Mouse (Mus musculus) naive thymus-derived CD4-positive, alpha-beta T cell, adult 2 months (primary cell): ENCODE results near the gene Tnfrsf13c.

Experiments
- DNase-seq: peaks from one replicate; pipeline ENCODE4 v3.0.0-alpha.2; 2011; ENCODE audit warnings: low read depth

Gene Tnfrsf13c

DNA sequence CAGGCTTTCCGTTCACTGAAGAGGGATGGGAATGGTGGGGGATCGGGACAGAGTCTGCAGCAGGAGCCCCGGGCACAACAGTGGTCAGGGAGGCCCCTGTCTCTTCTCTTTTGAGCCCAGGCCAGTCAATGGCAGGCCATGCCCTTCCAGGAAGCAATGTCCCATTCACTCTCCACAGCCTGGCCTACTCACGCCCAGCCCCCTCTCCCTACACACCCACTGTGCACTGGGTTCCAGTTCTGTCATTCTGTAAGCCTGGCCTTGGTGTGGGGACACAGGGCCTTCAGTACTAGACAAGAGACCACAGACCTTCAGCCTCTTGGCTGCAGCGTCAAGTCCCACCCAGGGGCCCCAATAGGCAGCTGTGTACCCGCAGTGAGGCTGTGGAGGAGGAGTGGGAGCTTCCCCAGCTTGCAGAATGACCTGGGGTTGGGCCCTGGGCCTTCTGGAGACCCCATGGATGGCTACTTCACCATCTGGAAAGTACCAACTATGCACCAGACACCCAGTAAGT is 6.0 kb upstream of the Tnfrsf13c start:
- DNase-seq: no peak

DNA sequence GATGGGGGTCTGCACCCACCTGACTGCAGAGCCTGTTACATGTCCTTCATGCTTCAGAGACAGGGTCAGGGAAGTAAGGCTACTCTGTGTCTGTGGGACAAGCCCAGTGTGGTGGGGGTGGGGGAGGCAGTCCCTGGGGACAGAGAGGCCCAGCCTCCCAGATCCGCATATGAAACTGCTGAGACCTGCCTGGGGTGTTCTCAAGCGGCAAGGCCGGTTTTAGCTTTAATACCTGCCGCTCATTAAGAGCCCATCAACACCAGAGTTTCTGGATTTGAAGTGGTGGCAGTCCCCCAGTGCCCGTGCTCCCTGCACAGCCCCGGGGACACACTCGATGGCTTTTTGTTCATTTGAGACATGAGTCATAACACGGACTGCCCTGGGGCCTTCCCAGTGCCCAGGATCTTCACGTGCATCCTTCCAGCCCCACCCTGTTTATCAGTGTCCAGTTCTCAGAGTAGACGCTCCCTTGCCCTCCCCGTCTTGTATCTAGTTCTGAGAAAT is 5.4 kb upstream of the Tnfrsf13c start:
- no peak for DNase-seq

GRCm38 (mm10) chr15:82225769-82226168 is 1.6 kb upstream of the Tnfrsf13c start:
- DNase-seq: no peak

GRCm38 (mm10) chr15:82224602-82225215 is 540 bp upstream of the Tnfrsf13c start:
- no peak for DNase-seq

- no peak for DNase-seq
Observed at GRCm38 (mm10) chr15:82223251-82223650, 918 bp downstream of the Tnfrsf13c start.

DNA sequence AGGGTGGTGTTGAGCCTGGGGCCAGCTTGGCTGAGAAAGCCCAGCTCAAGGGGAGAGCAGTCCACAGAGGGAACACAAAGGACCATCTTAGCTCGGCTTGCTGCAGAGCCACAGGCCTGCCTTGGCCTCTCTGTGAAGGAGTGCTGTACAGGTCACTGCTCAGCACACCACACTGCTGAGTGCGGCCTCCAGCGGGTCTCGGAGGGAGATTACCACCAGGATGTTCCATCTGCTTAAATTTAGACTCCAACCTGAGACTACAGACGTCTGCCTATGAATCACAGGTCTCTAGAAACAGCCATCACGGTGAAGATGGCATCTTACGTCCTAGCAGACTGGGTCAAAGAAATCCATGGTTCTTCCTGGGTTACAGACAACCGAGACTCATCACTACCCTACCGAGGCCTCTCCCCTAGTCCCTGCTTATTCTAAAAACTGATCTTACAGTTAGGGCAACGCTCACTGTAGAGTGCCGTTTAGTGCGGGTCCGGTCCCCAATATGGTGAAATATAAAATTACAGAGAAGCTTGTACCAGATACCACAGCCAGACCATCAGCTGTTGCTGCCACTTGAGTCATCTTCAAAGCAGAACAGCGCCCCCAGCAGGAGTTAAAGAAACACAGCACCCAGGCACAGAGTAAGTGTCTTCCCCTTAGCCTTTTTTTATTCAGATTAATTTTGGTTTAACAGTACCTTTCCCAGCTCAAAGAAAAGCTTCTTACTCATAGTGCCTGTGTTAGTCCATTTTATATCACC is 2.9 kb downstream of the Tnfrsf13c start:
- no peak for DNase-seq

GRCm38 (mm10) chr15:82220003-82220675 is 4.0 kb downstream of the Tnfrsf13c start:
- no peak for DNase-seq

GRCm38 (mm10) chr15:82218778-82219666 is 5.1 kb downstream of the Tnfrsf13c start:
- no peak for DNase-seq

DNA sequence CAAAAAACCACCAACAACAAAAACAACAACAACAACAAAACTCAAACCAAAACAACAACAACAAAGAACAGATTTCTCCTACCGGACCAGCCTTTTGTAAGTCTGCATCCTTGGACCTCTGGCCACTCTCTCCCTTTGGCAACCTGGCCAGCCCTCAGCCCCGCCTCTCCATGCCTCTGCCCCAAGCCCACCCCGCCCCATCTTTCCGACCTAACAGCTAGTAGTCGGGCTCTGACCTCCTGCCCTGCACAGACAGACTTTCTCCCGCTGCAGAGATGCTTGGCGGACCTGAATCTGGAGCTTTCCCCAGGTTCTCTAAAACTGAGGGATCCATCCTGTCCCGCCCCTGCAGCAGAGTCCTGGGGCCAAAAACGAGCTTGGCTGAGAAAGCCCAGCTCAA is 6.2 kb downstream of the Tnfrsf13c start:
- DNase-seq: no peak

DNA sequence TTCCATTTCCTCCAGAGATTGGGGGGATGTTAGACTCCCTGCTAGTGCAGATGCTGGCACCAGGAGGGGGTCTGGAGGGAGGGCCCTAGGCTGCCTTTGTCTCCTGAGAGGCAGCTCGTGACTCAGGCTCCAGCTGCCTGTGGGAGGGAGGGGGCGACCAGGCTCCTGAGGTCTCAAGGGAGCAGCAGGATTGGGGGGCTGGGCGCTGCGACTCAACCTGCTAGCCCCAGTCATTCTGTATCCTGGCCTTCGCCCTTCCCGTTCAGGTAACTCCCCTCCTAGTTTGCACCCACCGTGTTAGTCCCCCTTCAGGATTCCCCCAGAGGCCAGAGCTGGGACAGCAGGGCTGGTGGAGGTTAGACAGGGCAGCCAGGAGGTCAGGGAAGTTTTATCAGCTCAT is 7.1 kb downstream of the Tnfrsf13c start:
- DNase-seq: no peak

DNA sequence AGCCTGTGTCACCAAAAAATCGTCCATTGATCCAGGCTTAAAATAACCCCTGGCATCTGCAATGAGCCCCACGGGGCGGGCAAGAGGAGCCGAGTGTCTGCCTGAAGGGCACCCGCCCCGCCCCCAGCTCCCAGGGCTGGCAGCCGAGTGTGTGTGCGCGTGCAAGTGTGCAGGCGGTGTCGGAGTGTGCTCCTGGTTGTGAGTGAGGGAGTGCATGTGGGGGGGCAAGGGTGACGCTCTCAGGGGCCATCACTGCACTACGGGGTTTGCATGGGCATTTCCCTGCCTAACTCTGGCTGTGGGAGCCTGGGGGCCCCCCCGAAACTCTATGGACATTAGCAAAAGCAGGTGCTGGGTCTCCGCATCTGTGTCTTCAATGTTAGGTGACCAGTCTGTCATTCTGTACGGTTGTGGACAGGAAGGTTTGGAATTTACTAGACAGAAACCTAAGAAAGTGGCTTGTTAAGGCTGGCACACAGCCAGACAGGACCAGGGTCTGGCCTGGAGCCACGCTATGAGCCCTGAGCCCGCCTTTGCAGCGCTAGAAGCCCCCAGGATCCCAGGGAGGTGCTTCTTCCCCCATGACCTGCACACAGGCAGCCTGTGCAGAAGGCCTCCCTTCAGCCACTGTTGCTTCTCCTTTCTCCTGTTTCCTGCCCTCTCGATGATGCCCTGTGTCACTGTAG is 7.9 kb downstream of the Tnfrsf13c start:
- no peak for DNase-seq

- no peak for DNase-seq
Observed at GRCm38 (mm10) chr15:82215332-82216046, 8.7 kb downstream of the Tnfrsf13c start.

DNA sequence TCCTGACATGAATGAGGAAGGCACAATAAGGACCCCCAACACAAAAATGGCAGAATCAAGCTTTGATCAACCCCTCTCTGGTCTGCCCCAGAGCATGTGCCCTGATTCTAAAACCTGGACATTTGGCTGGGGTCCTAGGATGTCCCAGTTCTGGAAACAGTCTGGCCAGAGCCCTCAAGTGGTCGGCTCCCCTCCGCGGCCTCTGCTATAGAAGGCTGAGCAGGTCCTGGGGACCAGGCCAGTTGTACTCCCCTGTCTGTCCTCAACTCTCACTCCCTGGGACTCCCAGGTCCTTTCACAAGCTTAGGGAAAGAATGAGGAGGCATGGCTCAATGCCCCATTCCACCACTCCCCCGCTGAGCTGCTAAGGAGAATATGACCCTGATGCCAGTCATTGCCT is 10.9 kb downstream of the Tnfrsf13c start:
- DNase-seq: no peak

DNA sequence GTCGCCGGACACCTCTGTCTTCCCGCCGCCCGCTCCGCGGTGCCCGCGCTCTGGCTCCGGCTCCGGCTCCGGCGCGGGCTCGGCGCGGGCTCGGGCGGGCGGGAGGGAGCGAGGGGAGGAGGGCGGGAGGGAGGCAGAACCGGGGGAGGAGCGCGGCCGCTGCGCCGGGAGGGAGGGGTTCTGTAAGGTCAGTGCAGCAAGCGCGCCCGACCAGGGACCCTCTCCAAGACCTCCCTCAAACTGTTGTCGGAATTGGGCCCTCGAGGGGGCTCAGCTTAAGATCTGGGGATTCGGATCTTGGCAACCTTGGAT is 11.5 kb downstream of the Tnfrsf13c start, which contains the start of gene Shisa8:
Gene Shisa8, minus strand, starts transcription at position 64 of the 312 bp plus-strand sequence.
- DNase-seq: no peak

DNA sequence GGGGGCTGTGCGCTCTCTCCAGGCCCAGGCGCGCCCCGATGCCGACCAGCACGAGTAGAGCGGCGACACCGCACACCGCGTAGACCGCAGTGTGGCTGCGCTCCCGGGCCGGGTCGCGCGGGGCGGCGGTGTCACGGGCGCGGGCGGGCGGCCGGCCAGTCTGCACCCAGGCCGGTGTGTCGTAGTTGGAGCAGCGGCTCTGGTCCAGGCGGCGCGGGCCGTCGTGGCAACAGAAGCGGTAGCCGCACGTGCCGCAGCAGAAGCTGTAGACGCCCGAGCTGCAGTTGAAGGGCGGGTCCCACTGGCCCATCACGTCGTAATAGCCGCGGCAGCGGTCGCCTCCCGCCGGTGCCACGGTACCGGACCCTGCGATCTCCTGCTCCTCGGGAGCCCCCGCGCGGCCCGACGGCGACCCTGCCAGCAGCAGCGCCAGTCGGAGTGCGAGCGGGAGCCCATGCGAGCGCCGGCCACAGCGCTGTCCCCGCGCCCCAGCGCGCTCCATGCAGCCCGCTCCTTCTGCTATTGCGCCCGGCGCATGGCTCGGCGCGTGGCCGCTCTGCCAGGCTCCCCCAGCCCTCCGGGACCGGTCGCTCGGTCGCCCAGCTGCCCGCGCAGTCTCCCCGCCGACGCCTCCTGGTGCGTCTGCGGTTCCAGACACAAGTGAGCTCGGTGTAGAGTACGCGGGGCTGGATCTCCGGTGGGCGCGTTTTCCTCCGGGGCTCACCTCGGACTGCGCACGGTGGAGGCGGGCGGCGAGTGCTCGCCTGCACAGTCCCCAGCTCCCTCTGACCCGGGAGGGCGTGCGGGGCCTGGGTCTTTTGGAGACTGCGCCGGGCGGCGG is 12.0 kb downstream of the Tnfrsf13c start:
- no peak for DNase-seq

DNA sequence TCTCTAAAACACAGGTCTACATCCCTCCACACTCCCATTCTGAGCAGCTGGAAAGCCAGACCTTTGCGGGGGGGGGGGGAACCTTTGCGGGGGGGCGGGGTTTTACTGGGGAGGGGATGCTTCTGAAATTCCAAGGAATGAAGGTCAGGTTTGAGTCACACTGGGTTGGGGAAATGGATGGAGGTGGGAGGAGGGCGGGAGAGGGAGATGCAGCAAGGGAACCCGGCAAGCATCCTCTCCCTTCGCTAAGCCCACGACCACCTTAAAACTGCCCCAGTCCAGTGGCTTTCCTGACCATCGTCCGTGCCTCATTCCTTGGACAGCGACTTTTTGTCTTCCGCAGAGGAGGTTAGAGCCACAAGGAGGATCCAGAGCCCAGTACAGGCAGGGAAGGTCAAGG is 12.9 kb downstream of the Tnfrsf13c start:
- DNase-seq: no peak

GRCm38 (mm10) chr15:82210801-82211200 is 13.4 kb downstream of the Tnfrsf13c start:
- DNase-seq: no peak

- DNase-seq: no peak
Observed at GRCm38 (mm10) chr15:82209295-82210050, 14.7 kb downstream of the Tnfrsf13c start.

DNA sequence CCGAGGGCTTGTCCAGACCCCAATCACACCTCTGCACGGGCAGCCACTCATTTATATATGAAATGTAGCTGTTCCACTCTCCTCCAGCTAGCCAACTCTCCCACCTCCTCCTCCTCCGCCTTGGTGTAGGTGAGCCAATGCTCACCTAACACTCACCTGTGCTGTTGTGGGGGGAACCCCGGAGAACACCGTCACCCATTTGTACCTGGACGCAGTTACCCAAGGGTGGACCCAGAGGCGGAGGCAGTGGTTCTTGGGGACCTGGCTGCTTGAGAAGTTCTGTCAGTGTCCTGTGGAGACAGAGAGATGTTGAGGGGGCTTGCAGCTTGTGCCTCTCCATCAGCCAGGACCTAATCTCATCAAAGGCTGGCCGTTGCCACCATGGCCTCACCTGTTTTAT is 15.9 kb downstream of the Tnfrsf13c start:
- no peak for DNase-seq
